Mouse (Mus musculus): Measurements from ENCODE around the gene Slc39a1.

Slc39a1 gene

GRCm38 (mm10) chr3:90294651-90295050 is 46.7 kb downstream of the Slc39a1 start:
- no peak for DNase-seq (ENCODE audit: low spot score in 2 of 2)
